Mouse (Mus musculus) heart, adult 2 months (tissue): ENCODE measurements around the gene 9230102O04Rik. TPM values are rescaled to one million over a fixed set of nuclear protein-coding genes. Genes with fewer than 3 reads are reported as not detected.

Experiments used
- DNase-seq, 2 experiments: peaks; one replicate each; pipeline ENCODE4 v3.0.0; 2021
- H3K27ac ChIP-seq: fragments of 200-600 bp; 2 replicates; pipeline ENCODE4 v1.8.1; 2022
- H3K27me3 ChIP-seq: fragments of 200-500 bp; 2 replicates; pipeline ENCODE4 v1.6.1; 2012; ENCODE audit warnings: mild to moderate bottlenecking, low read length, inconsistent platforms, mixed read lengths; ENCODE audit not compliant: control insufficient read depth, insufficient read depth
- H3K36me3 ChIP-seq: fragments of 200-500 bp; 2 replicates; pipeline ENCODE4 v1.6.1; 2012; ENCODE audit warnings: low read length, inconsistent platforms; ENCODE audit not compliant: control insufficient read depth, insufficient read depth
- H3K4me1 ChIP-seq: fragments of 200-500 bp; 2 replicates; pipeline ENCODE4 v1.6.1; 2011; ENCODE audit warnings: low read length; ENCODE audit not compliant: control insufficient read depth, insufficient read depth
- H3K4me3 ChIP-seq: fragments of 200-600 bp; 2 replicates; pipeline ENCODE4 v1.8.1; 2022
- H3K79me2 ChIP-seq: fragments of 200-500 bp; replicated peaks from 2 replicates; pipeline ENCODE4 v1.6.1; 2012; ENCODE audit warnings: mild to moderate bottlenecking, inconsistent platforms, low read length, moderate library complexity, mixed read lengths; ENCODE audit not compliant: control insufficient read depth, insufficient read depth
- H3K9ac ChIP-seq: fragments of 200-500 bp; 2 replicates; pipeline ENCODE4 v1.6.1; 2012; ENCODE audit warnings: low read depth, mild to moderate bottlenecking, control low read depth, inconsistent platforms, low read length, mixed read lengths
- CTCF ChIP-seq: fragments of 200-600 bp; IDR thresholded peaks from 2 replicates; pipeline ENCODE4 v1.8.1; 2022; ENCODE audit warnings: antibody characterized with exemption, mild to moderate bottlenecking, moderate library complexity
- EP300 ChIP-seq: fragments of 200-500 bp; IDR thresholded peaks from 2 replicates; pipeline ENCODE4 v1.6.1; 2011; ENCODE audit warnings: low read depth, low read length, control low read depth; ENCODE audit not compliant: insufficient read depth
- POLR2A ChIP-seq: fragments of 200-500 bp; IDR thresholded peaks from 2 replicates; pipeline ENCODE4 v1.6.1; 2011; ENCODE audit warnings: mild to moderate bottlenecking, low read depth, low read length, control low read depth; ENCODE audit not compliant: insufficient read depth
- WGBS: fragments of 180-500 bp; shearing (Covaris S2); methylation state at CpG from one replicate; pipeline ENCODE4 v1.1.7; 2018; 5-methylcytosine and 5-hydroxymethylcytosine counted together
- intact Hi-C: fragments of 180-260 bp; cut with DNase I; formaldehyde crosslinking; loops from one replicate; pipeline ENCODE4 v1.15.1; 2025
- polyA plus RNA-seq: library from polyadenylated mRNA; depleted of rRNA; stranded (reverse); fragments of >200 nt; gene quantifications from 2 replicates; pipeline ENCODE4 v1.2.3, GENCODE M21; 2012; rRNA removed
- total RNA-seq, 2 experiments: library from RNA; stranded (reverse); gene quantifications; 2 replicates each; pipeline ENCODE4 v1.2.3; 2021

9230102O04Rik gene
- total and polyA plus RNA-seq, 3 experiments = not detected

GRCm38 (mm10) chr2:9833712-9834111 lies 55.6 kb downstream of the 9230102O04Rik start:
- 58% methylated on average over 7 of the region's 7 CpGs for WGBS
- DNase-seq = no peak
- intact Hi-C loops = no loop called here

More at GRCm38 (mm10) chr2:9833712-9834111, 55.6 kb downstream of the 9230102O04Rik start:
- H3K27me3 ChIP-seq = no peaks in the 10 kb centered on the region
- no peaks in the 10 kb centered on the region for H3K4me1 ChIP-seq
- H3K9ac ChIP-seq = no peak overlapping the region
- no peaks in the 10 kb centered on the region for H3K79me2 ChIP-seq
- no peak overlapping the region for H3K27ac ChIP-seq
- TF ChIP-seq EP300 = no peak
- TF ChIP-seq POLR2A = no peak
- no peak for TF ChIP-seq CTCF
- no peaks in the 10 kb centered on the region for H3K36me3 ChIP-seq
- H3K4me3 ChIP-seq = no peak overlapping the region

Other genes with a start within 250 kb of the 9230102O04Rik start
- not detected for gene 4930412O13Rik, start 8.3 kb downstream of the 9230102O04Rik start, total RNA-seq
- gene 4930412O13Rik, start 8.3 kb downstream of the 9230102O04Rik start, polyA plus RNA-seq = not detected in 2 replicates
- under 1 TPM; 0.59 to 0.91 TPM for gene Gata3, start 494 bp upstream of the 9230102O04Rik start, total RNA-seq
- 0.32 and 0.57 TPM in 2 replicates for gene Gata3, start 494 bp upstream of the 9230102O04Rik start, polyA plus RNA-seq
- 1 to 10 TPM; 8.2 to 8.6 TPM for gene Taf3, start 159.1 kb upstream of the 9230102O04Rik start, total RNA-seq
- gene Taf3, start 159.1 kb upstream of the 9230102O04Rik start, polyA plus RNA-seq = 3.0 and 4.3 TPM in 2 replicates
- gene Atp5c1, start 191.0 kb upstream of the 9230102O04Rik start, total RNA-seq = 1,000 to 10,000 TPM; 1,340 to 1,622 TPM
- gene Atp5c1, start 191.0 kb upstream of the 9230102O04Rik start, polyA plus RNA-seq = 1,558 and 2,463 TPM in 2 replicates
- gene Kin, start 191.1 kb upstream of the 9230102O04Rik start, total RNA-seq = 1 to 10 TPM; 6.5 to 7.7 TPM
- 3.8 and 4.9 TPM in 2 replicates for gene Kin, start 191.1 kb upstream of the 9230102O04Rik start, polyA plus RNA-seq
- under 1 TPM; 0.21 to 0.84 TPM for gene Itih2, start 241.9 kb upstream of the 9230102O04Rik start, total RNA-seq
- 0.80 and 1.8 TPM in 2 replicates for gene Itih2, start 241.9 kb upstream of the 9230102O04Rik start, polyA plus RNA-seq